Mouse (Mus musculus): Measurements from ENCODE around the gene Hap1.

DNA sequence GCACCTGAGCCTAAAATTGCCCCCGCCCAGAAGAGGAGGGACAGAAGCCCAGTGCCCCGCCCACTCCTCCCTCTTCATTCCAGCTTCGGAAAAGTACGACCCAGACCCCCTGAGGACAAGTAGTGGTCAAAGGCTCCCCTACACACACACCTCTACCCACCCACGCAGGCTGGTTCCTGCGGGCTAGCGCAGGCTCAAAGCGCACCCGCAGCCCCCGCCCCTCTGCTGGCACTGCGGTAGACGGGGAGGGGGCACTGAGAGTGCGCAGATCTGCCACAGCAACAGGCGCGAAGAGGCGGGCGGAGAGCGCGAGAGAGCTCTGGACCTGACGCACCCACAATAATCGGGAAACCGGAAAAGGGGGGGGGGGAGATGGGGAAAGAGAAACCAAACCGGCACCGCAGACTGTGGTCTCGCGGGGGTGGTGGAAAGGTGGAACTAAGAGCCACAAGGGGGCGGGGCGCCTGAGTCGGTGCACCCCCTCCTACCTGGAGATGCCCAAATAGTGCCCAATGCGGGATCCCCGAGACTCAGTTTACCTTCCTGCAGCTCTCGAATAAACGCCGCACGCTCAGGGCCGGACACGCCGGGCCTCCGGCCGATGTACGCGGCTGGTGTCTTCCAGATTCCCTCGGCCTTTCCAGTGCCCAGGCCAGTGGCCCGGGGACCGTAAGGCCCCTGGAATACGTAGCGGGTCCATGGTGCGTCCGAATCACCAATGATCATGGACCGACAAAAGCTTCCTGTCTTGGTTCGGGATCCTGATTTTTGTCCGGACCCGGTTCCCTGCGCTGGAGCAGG lies 577 bp downstream of the Hap1 start:
- TF ChIP-seq FLI1 (IDR thresholded peaks at IDR 0.05; ENCODE audit: low read length), result no peak
- no peak for TF ChIP-seq GATA1 (IDR thresholded peaks at IDR 0.05; ENCODE audit: borderline replicate concordance, low read length)

Measured in megakaryocyte, embryonic 14.5 days (primary cell).